Mouse (Mus musculus): Measurements from ENCODE around the gene Scfd2.

The Scfd2 gene

DNA sequence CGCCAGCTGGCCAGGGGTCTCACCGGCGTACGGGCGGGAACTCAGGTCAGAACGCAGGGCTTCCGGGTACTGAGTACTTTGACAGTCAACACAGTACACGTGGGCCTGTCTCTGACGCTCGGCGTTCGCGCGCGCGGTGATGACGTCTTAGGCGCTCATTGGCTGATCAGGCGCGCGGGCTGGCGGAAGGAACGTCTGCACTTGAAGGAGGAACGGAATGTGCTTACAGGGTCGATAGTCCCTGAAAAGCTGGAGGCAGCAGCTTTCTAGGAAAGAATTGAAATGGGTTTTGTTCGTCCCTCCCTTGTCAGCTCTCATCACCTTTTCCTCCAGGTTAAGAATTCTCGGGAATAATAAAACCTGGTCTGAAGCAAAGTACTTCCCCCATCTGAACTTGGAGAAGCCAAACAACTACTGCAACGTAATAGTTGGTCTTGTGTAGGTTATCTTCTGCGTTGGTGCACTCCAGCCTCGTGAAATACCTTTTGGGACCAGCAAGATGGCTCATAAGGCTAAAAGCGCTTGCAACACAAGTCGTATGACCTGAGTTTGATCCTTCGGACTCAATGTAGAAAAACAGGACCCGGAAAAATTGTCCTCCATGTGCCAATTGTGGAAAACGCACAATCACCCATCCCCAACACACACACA, at the start of gene Scfd2:
Scfd2 (minus strand) TSS at position 130 of the 651 bp plus-strand sequence.
- DNase-seq, result peak; percentile 97

DNA sequence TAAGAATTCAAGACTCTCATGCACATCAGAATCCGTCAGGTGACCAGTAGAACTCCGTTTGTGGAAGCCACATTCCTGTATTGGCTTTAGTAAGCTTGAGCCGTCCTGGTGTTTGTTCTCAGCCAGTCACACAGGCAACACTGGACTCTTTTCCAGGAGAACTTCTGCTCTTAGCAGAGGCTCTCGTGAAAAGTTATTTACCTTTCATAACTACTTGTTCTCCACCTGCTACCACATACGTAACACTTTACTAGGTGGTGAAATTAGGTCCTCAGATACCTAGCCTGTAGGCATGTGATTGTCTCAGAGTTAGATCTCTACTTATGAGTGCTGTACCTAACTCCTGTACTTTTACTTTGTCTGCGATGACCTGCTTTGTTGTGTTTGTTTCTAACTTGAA, 40.2 kb upstream of the Scfd2 start:
- peak in 1 of 2 experiments; percentile 5 for DNase-seq

- DNase-seq, result peak in 1 of 2 experiments; percentile 21
Observed at GRCm38 (mm10) chr5:74561151-74561550, 29.6 kb upstream of the Scfd2 start.

DNA sequence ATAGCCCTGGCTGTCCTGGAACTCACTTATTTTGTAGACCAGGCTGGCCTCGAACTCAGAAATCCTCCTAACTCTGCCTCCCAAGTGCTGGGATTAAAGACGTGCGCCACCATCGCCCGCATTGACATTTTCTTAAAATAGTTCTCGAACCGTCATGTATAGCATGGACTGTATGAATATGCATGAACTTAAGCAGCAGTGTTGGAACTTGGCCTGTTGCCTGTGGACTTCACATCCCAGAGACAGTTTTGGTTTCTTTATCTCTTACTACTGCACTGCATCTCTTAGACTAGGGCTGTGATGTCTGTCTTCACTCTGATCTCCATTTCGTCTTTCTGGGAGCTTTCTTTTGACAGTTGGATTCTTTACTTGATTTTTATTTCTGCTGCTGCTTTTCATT, 18.0 kb upstream of the Scfd2 start:
- DNase-seq, result no peak

DNA sequence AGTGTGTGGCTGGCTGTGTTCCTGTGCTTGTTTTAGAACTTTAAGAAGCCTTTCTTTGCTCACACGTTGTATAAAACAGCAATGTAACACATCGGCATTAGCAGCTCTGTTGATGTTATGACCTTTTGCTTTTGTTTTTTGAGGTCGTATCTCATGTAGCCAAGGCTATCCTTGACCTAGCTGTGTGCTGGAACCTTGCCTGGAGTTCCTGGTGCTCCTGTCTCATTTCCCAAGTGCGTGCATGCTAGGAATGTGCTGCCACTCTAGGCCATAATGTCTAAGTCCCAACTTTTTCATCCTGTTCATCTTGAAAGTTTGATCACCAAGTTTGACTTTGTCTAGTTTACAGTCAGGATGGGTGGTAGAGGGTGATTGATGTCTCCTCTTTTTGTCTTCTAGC, 14.0 kb upstream of the Scfd2 start:
- DNase-seq, result no peak

- no peak for DNase-seq
Observed at GRCm38 (mm10) chr5:74536180-74536947, 4.8 kb upstream of the Scfd2 start.

GRCm38 (mm10) chr5:74535240-74536021, 3.9 kb upstream of the Scfd2 start, which contains the start of gene Fip1l1:
Gene Fip1l1, plus strand, starts transcription at chr5:74535449.
- peak; percentile 92 to 94 for DNase-seq

- no peak for DNase-seq
Observed at GRCm38 (mm10) chr5:74530785-74531184, 774 bp downstream of the Scfd2 start.

GRCm38 (mm10) chr5:74527025-74527424, 4.5 kb downstream of the Scfd2 start:
- DNase-seq, result no peak

DNA sequence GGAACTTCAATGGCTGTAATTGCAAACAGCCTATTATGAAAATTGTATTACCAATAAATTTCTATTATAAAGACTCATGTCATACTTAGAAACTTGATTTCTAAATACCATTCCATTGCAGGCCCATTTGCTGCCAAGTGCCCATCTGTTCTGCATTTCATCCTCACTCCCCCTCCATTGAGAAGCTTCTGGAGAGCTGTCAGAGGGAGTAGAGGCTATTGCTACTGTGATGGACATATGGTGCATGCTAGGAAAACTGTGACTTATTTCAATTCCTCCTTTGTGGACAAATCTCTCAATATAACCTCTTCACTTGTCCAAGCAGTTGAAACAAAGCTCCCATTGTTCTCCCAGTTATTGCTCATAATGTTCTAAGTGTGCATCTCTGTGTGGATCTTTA, 19.9 kb downstream of the Scfd2 start:
- peak; percentile 13 to 59 for DNase-seq

- no peak for DNase-seq
Observed at GRCm38 (mm10) chr5:74492705-74493104, 38.9 kb downstream of the Scfd2 start.

GRCm38 (mm10) chr5:74484646-74485045, 46.9 kb downstream of the Scfd2 start:
- no peak for DNase-seq

GRCm38 (mm10) chr5:74482633-74483032, 48.9 kb downstream of the Scfd2 start:
- DNase-seq, result no peak

DNA sequence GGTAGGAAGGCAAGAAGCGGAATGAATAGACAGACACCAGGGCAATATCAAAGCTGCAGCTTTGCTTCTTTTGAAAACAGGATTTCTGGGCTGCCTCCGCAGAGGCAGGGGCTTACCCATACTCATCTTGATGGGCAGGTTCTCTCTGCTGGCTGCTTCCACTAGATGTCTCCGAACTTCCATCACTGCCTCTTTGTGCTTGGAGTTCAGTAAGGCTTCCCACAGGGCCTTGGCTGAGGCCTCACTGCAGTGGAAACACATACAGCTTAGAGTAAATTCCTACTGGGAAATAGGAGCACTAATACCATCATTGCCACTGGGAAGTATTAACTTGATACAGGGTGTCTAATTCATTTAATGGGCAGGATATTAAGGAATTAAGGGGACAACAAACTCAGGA, 49.5 kb downstream of the Scfd2 start:
- no peak for DNase-seq

GRCm38 (mm10) chr5:74480409-74480808, 51.1 kb downstream of the Scfd2 start:
- no peak for DNase-seq

GRCm38 (mm10) chr5:74479947-74480346, 51.6 kb downstream of the Scfd2 start:
- DNase-seq, result no peak

- no peak for DNase-seq
Observed at GRCm38 (mm10) chr5:74479157-74479556, 52.4 kb downstream of the Scfd2 start.

DNA sequence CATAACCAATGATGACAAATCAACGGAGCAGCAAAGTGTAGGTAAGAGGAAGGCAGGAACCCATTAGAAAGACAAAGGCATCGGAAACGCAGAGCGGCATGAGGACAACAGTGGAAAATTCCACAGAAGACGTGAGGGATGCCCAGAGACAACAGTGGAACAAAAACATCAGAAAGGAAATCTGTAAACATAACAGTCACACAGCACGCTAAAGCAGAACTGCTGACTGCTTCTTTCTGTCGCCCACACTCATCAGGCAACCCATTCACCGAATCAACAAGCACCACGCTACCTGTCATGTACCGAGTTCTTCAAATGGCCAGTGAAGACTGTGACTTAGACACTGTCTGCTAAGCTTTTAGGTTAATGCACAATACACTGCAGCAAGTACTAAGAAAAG, 55.0 kb downstream of the Scfd2 start:
- DNase-seq, result no peak

GRCm38 (mm10) chr5:74473117-74473516, 58.4 kb downstream of the Scfd2 start:
- no peak for DNase-seq

DNA sequence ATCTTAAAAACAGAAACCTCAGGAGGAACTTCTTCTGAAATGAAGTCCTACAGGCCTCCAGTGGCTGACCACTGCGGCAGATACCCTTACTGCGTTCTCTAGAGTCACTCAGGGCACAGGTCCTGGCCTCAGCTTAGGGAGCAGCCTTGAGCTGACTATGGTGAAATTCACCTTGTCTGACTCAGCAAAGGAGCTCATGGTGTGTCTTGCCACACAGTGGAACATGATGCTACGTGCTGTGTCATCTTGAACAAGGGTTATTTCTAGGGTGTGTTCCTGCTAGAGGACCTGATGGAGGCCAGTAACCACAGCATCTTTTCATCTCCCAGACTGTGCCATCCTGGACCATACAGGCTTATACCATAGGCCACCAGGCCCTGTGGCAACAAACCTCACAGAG, 60.7 kb downstream of the Scfd2 start:
- no peak for DNase-seq

- DNase-seq, result no peak
Observed at GRCm38 (mm10) chr5:74469620-74470019, 61.9 kb downstream of the Scfd2 start.

GRCm38 (mm10) chr5:74467753-74468152, 63.8 kb downstream of the Scfd2 start:
- DNase-seq, result no peak

GRCm38 (mm10) chr5:74456759-74457158, 74.8 kb downstream of the Scfd2 start:
- DNase-seq, result no peak

Data from lung, postnatal 4 days (tissue).